Mouse (Mus musculus) T-helper 17 cell (primary cell): ENCODE measurements at regions not wholly inside any gene's neighbourhood (a gene's known extent, or its start where the extent isn't known, plus 50 kb on each side); places are given as distances from the start of the nearest gene placed in this dataset.

ENCODE experiments used
- in situ Hi-C, 2 experiments: fragments of 300-600 bp; cut with MboI, MseI; formaldehyde crosslinking; loops; 1 replicate in 1 of 2; 2 replicates in 1 of 2; pipeline ENCODE4 v1.15.1; 2025; ENCODE audit warnings: high pct_unique_total_duplicates in 2 of 2

DNA sequence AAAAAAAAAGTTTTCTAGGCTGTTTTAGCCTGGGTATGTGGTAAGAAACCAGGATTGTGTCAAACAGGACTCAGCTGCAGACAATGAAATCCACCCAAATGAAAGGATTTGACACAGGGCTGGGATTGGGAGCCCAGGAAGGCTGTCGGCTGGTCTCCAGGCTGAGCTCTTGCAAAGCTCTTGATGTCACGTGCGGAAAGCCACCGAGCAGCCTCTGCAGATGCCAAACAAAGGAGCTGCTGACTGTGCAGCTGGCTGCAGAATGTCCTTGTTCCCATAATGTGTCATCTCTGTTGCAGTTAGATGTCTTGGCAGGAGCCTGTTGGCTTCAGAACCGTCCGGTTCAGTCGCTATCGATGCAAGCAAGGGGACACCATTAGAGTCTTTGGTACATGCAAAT is 56.1 kb downstream of the Bbs10 start:
- in situ Hi-C loops: loop anchor here in 1 of 2 experiments (25.0 kb wide), 1 partner anchor 917 kb away; no protein-coding TSS in a partner anchor

DNA sequence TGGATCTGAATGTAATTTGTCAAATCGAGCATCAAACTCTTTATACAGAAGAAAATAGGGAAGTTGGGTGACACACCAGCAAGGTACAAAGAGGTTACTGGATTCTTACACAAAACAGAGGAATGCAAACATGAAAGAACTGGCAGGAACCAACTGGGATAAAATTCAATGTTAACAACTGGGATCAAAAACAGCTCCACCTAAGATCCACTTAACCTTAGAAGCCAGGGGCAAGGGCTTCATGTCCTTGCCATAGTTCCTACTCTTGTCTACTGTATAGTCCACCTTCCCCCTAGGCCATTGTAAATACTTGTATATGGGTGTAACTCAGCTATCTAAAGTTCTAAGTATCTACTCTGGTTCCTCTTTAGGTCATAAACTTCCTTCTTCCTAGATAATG is 59.9 kb downstream of the Bbs10 start:
- in situ Hi-C loops: loop anchor here in 1 of 2 experiments (25.0 kb wide), 1 partner anchor 921 kb away; no protein-coding TSS in a partner anchor

DNA sequence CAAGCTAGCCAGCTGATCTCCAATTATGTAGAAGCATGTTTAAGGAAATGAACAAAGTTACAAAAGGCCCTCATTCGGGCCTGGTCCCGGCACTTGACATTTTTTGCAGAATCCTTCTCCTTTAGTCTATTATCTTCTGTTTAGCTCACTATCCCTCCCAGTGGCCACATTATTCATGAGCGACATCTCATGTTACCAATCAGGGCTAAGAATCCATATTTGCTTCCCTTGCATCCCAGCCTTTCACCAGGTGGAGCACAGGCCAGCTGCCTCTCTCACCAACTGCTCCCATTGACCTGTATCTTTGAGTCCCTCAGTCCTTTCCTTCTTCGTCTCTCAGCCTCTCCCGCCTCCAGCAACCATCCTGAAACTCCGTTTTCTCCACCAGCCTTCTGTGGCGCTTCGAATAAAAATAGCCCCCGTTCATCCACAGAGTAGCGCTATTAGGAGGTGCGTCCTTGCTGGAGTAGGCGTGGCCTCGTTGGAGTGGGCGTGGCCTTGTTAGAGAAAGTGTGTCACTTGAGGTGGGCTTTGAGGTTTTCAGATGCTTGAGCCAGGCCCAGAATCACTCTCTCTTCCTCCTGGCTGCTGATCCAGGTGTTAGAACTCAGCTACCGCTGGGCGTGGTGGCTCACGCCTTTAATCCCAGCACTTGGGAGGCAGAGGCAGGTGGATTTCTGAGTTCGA is 63.4 kb downstream of the Bbs10 start:
- in situ Hi-C loops: loop anchor here in 1 of 2 experiments (25.0 kb wide), 1 partner anchor 925 kb away; no protein-coding TSS in a partner anchor

DNA sequence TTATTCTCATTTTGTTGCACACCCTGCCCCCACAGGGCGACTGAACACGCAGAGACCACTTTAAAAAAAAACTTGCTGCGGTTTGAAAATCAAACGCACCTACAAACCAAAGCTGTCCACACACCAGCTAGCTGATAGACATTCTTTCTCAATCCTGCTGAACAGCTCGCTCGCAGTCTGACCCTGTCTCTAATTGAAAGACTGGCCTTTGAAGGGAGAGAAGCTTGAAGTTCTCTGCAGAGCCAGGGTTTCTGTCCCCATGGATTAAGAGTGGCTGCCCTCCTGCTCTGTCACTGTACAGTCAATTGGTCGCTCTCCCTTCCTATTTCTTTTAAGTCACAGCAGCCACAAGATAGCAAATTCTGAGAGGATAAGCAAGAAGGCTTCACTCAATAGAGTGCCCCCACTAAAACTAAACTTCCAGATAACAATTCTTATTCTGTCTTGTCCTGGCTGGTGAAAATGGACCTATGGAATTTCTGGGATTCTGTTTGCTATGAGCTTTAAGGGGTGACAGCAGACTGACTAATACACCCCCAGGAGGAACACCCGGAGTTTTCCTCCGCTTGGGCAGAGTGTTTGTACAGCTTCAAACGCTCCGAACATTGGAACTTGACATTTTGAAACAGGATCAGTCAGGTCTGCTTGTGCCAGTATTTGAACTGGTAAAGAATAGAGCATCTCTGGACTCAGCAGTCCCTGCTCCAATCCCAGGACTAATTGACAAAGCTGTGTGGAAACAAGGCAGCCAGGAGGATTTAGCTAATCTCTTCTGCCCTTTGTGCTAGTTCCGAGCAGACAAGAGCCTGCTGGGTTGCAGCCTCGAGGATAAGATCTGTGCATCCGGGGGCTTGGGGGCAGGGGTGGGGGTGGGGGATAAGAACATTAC is 65.5 kb downstream of the Bbs10 start:
- in situ Hi-C loops: loop anchor here in 1 of 2 experiments (25.0 kb wide), 1 partner anchor 927 kb away; no protein-coding TSS in a partner anchor

DNA sequence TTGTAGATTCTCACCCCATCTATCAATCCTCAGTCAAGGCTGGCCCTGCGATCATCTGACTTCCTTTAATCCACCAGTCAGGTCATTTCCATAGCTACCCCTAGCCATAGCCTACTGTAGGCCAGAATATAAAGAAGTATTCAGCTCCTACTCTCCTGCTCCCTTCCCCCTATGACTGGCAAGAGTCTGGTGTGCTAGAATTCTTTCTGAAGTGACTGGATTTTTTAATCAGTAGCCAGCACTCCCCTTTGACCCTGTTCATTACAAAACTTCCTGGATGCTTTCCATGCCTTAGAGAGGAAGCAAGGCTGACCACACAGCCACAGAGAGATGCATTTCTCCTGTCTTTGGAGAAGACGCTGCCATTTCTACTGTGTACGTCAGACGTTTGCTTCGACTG is 66.5 kb downstream of the Bbs10 start:
- in situ Hi-C loops: loop anchor here in 1 of 2 experiments (25.0 kb wide), 1 partner anchor 928 kb away; no protein-coding TSS in a partner anchor

DNA sequence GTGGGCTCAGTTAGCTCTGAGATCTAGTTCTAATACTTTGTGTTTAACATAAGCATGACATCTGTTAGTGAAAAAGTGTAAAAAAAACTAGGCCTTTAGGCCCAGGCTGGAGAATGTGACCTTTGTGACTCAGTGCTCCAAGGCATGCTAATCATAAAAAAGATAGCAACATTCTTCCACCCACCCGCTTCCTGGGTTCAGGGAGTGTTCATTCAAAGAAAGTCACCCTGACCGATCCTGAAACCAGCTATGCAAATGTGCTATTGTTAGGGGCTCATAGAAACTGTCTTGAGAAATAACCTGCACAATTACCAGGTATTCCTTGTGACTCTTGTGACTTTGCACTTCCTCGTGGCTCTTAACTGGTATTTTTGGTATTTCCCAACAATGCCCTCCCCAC is 70.6 kb downstream of the Bbs10 start:
- in situ Hi-C loops: loop anchor here in 1 of 2 experiments (25.0 kb wide), 1 partner anchor 932 kb away; no protein-coding TSS in a partner anchor

DNA sequence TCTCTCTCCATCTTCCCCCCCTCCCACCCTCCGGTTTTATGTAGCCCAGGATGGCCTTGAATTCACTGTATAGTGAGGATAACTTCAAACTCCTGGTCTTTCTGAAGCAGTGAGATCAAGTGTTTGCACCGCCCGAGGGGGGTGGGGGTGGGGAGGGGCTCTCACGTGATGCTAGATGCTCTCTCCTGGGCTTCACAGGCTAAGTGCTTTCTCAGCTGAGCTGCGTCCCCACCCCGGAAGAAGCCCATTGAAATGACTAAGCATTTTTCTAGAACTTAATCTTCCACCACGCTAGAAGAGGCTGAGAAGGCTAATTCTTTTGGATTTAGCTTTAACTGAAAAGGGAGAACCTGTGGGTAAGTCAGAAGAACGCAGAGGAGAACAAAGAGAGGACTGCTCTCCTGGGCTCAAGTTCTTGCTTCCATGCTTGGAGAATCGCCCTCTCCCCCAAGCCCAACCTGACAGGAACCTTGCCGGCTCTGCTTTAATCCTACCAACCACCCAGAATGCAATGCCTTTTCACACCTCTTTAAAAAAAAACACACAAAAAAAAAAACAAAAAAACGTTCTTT is 79.7 kb downstream of the Bbs10 start:
- in situ Hi-C loops: loop anchor here in 1 of 2 experiments (5.0 kb wide), 1 partner anchor 66 kb away; no protein-coding TSS in a partner anchor

DNA sequence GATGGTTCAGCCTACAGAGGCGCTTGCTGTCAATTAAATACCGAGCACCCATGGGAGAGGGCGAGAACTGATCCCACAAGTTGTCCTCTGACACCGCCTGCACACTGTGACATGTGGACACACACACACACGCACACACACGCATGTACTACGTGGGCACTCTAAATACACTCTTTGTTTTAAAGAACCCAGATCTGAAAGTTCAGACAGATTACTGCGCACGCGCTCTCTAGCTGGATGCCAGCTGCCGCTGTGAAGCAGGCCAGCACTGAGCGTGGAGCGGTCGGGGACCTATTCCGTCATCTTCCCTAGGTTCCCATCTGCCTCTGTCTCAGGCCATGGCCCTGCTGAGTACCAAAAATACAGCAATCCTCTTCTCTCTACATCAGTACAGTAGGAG is 83.2 kb downstream of the Bbs10 start:
- in situ Hi-C loops: no loop called here

DNA sequence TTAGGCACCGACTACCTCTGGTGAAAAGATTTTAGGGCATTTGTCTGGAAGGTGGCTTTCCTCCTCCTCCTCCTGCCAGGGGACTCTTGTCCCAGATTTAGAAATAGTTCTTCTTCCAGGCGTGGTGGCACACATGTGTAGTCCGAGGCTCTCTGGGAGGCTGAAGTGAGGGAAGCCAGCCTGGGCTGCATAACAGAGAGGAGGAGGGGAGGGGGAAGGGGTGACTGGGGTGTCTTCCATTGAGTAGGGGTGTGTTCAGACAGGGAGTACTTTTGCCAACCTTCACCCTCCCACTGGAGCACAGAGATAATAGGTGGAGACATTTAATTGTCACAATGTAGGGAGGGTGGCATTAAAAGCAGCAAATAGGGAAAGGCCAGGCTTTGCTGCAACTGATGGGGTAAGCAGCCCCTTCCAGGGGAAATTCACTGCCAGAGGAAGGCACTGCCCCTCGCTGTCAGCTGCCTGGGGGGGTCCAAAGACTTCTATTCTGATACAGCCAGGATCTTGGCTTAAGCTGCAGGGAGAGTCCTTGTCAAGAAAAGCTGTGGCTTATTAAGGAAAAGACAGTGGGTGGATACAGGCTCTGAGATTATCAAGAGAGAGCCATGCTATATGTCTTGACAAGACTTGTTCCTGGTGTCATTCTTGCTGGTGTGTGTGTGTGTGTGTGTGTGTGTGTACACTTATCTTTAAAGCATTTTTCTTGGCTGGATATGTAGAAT is 83.9 kb downstream of the Bbs10 start:
- in situ Hi-C loops: no loop called here

DNA sequence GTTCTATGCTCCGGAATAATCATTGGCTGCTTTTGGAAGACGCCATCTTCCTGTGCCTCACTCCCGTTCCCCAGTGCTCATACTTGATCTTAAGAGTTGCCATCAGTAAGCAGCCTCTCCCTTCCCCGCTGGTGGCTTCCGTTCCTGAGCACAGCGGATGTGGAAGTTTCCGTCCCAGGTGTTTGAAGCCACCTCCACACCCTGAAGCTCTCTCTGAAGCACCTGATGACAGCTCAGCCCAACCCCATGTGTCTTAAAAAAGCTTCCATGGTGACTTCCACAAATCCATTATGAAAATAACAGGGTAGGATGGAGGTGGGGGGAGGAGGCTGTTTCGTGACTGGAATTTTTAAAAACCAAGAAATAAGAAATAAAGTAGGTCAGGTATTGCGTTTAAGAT is 87.1 kb downstream of the Bbs10 start:
- in situ Hi-C loops: no loop called here

DNA sequence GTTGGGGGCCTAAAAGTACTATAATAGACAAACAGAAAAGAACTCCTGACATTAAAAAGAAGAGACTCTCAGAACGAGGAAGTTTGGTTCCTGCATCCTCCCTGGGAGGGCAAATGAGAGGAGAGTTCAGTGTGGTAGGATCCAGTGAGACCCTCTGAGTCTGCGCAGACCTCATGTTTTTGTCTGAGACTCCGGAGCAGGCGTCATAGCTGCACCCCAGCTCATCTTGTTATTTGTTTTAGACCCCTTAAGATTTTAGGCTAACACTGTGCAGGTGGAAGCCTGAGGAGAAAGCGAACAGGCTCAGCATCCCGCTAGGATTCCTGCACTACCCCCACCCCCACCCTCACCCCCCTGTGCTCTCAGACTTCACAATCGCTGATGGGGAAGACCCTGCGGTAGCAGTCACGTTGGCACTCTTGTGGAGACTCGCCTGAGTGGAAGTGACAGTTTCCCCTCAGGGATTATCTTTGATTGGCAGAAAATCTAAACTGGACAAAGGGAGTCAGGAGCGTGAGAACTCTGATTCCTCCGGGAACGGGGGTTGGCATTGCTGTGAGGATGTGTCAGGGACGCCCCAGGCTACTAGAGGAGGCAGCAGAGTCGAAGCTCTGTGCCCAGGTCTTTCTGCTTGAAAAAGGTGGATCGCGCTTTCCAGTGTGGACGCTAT is 85.0 kb upstream of the Nap1l1 start:
- in situ Hi-C loops: no loop called here

DNA sequence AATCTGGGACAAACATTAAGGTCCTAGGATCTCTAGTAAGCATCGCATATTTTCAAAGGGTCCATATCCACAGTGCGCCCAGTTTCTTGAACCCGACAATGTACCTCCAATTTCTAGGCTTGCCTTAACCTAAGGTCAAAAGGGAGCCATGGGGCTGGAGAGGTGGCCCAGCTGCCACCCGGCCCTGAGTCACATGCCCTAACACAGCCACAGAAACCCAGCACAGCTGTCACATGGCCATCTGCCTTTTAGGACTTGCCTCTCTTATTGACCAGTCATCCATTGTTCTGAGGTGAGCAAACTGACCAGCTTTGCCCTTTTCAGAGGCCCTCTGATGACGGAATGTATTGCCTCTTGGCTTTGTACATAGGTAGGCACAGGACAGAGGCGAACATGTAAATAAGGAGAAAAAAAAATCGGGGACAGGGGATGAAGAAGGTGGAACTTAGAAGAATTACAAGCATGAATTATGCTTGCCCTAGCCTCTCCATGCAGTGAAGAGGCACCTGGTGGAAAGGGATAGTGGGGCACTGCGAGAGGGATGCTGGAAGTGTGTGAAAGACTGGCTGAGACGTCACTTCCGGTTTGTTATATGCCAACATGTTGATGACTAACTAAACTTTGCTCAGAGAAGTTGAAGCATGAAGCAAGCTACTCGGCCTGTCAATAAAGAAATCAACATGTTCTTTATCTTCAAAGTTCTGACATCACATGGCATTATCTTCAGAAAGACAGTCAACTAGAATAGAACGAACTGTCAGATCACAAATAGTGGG is 84.3 kb upstream of the Nap1l1 start:
- in situ Hi-C loops: no loop called here

DNA sequence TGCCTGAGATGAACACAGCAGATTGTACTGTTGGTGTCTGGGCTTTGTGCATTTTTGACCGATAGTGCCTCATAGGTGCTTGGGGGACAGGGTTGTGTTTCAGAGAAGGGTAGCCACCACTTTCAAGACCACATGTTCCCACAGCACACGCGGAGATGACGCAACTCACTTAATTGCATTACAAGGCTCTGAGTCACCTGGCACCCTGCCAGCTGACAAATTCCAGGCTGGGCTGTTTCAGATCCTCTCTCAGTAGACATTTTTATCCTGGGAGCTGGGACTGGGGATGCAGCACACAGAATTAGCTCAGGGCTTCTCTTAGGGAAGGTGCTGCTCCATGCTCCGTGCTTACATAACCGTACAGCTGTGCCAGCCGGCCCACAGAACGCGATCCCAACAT is 83.1 kb upstream of the Nap1l1 start:
- in situ Hi-C loops: no loop called here

DNA sequence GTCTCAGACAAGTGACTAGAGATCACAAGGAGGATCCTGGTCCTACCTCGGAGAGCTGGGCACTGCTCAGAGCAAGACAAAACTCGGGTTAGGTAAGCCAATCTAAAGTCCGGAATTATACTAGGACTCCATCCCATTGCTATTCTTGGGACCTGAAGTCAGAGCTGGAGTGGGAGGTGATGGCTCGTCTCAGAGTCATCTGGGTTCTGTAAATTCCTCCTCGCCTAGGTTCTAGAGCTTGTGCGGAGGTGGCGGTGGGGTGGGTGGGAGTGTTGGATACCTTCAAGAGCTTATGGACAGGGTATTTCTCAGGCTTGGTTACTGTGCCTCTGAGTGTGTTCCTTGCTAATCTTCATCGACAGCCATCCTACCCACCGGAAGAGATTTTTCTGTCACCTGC is 78.6 kb upstream of the Nap1l1 start:
- in situ Hi-C loops: no loop called here

DNA sequence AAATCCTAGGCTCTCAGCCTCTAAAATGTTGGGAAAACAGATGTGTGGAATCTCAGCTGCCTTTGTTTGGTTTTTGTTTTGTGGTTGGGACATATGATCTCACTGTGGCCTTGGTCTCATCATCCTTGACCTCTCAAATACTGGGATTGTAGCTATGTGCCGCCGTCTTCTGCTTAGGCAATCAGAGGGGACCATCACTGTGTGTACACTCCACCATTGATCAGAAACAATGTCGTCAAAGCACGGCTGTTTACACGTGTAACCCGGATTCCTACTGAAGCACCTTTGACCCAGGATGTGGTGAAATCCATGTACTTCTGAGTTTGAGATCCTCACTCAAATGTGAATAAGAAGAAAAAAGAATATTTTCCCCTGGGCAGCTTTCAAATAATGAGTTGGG is 68.0 kb upstream of the Nap1l1 start:
- in situ Hi-C loops: no loop called here

DNA sequence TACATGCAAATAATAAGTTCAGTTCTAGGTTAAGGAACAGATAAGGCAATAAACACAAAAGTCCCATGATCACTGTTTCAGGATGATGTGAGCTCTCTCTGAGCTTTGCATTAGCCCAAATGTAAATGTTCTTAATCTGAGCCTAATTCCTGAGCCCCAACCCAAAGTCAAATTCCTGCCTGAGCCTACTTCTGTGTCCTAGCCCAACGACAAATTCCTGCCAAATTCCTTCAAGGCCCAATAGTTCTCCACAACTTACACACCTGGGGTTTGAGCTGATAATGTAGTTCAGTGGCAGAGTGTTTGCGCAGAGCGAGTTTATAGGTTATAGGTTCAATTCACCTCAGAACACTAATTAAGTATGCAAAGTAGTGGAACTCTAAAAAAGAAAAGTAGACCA is 64.1 kb upstream of the Nap1l1 start:
- in situ Hi-C loops: no loop called here

DNA sequence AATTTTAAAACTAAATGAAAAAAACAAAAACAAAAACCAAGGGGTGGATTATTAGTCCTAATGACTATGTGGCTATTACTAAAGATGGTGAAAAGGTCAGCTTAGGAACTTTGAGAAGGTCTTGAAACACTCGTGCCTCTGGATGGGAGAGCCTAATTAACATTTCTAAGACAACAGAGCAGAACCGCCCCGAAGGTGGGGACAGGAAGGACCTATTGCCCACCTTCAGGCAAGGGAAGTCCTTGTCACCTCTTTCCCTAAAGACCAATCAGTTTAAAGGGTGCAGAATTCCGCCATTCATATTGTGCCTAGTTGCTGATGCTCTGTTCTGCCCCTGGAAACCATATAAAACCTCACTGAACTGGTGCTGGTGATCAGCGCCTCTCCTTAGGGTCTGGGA is 63.5 kb upstream of the Nap1l1 start:
- in situ Hi-C loops: no loop called here

DNA sequence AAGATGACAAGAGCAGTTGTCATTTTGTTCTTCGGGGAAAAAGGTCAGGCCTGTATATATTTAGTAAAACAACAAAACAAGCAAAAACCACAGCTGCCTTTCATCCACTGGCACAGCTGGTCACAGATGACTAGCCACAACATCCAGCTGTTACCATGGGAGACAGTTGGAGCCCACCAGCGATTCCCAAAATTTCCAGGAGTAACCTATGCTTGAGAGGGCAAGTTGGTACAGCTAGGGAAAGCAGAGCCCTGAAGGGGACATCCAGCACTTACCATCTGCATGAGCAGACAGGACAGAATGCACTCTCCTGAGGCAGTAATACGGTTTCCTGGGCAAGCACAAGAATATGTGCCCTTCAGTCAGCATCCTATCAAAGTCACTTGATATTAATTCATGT is 62.9 kb upstream of the Nap1l1 start:
- in situ Hi-C loops: no loop called here

DNA sequence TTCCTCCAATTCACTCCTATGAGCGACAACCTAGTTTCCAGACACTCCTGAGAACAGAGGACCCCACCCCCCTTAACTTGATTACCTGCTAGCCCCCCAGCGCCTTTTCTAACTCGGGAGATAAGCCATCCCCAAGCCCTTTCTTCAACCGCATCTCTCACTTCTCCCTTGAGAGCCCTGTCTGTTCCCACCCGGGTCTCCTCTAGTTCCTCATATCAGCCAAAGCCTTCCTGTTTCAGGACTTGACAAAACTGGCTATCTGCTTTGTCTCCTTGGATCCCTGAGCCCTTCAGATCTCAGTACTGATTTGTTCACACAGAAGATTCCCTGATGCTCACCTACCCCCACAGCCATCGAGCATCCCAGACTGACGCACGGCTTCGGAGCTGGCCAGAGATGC is 61.5 kb upstream of the Nap1l1 start:
- in situ Hi-C loops: no loop called here

DNA sequence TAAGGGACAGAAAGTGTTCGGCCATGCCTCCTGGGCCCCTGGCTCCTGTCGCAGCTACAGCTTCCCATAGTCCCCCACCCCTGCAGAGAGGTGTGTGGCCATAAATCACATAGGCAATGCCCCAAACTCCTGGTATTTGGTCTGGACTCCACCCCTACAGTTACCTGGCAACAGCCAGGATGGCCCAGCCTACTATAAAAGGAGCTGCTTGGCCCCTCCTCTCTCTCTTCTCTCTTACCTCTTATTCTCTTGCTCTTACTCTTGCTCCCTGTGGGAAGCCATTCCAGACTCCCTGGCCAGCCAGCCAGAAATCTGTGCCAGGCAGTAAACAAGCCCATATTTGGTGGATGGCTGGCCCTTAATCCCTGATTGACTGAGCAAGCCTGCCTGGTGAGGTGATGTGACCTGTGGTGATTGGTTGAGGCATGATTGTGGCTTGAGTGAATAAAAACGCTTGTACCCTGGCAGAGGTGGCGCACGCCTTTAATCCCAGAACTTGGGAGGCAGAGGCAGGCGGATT is 56.4 kb upstream of the Nap1l1 start:
- in situ Hi-C loops: no loop called here
